Mouse (Mus musculus): ENCODE data around the gene Stat4. TPM values are rescaled to one million over a fixed set of nuclear protein-coding genes. Genes with fewer than 3 reads are reported as not detected.
A peak's percentile ranks its signal among the peaks of the same experiment; 100 is the strongest.

Gene Stat4
- total RNA-seq, 2 experiments from 2014 or later = 25.5 to 42.3 TPM

GRCm38 (mm10) chr1:52142117-52142516 is 155.2 kb downstream of the Stat4 start:
- no peak for ATAC-seq (replicated peaks; ENCODE audit: poor library complexity)

- no peak for ATAC-seq (replicated peaks; ENCODE audit: poor library complexity)
Measured at GRCm38 (mm10) chr1:52143191-52143590, 156.2 kb downstream of the Stat4 start.

GRCm38 (mm10) chr1:52143596-52144156 is 156.7 kb downstream of the Stat4 start:
- ATAC-seq (replicated peaks; ENCODE audit: poor library complexity) = no peak

- ATAC-seq (replicated peaks; ENCODE audit: poor library complexity) = no peak
Measured at GRCm38 (mm10) chr1:52144907-52145306, 158.0 kb downstream of the Stat4 start.

DNA sequence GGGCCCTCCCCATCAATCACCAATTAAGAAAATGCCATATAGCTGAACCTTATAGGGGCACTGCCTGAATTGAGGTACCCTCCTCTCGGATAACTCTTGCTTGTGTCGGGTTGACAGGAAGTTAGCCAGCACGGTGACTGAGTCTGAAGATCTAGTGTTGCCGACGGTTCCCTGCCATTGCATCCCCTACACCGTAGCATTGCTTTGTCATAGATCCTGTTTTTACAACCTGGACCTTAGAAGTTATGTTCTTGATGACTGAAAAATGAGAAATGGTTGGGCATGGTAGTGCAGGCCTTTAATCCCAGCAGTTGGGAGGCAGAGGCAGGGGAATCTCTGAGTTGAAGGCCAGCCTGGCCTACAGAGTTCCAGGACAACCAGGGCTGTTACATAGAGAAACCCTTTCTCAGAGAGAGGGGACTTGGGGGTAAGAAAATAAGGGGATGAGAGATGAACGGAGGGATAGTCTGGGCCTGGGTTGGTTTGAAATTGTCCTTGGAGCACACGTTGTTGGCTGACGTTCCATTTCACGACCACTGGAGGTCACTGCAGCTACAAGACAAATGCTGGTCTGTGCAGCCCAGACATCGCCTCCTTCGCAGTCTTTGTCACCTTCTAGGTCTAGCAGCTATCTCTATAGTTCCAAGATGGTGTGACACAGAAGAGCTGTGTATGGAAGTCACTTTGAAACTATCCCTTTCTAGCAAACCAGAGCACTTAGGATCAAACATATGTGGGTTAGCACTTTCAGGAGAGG is 159.4 kb downstream of the Stat4 start:
- peak; percentile 72 for ATAC-seq (replicated peaks; ENCODE audit: poor library complexity)

GRCm38 (mm10) chr1:52147431-52147830 is 160.5 kb downstream of the Stat4 start:
- ATAC-seq (replicated peaks; ENCODE audit: poor library complexity) = no peak

DNA sequence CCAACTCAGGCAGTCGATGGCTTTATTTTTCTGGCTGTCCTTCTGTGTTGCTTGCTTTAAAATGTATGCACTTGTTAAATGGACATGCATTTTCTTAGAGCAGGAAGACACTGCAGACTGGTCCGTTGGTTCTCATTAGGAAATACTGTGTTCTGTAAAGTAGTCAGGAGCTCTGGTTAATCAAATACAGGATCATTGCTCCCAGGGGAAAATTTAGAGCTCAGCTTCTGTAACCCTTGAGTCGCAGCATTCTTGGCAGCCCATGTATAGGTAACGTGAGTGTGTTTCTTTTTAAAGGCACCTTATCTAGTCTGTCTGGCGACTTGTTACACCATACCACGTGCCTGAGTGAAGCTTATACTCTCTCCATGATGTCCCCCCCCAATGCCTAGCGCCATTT is 161.2 kb downstream of the Stat4 start:
- no peak for ATAC-seq (replicated peaks; ENCODE audit: poor library complexity)

DNA sequence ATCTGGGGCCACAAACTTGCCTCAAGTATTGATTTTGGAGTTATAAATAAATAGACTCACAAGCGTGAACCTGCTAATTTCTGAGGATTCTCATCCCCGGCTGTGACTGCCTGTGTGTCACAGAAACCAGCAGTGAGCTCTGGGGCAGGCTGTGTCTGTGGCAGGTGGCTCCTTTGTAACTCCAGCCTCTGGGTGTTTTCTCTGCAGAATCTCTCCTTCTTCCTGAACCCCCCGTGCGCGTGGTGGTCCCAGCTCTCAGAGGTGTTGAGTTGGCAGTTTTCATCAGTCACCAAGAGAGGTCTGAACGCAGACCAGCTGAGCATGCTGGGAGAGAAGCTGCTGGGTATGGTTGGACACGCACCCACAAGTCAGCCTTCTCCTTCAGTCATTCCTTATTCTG is 161.7 kb downstream of the Stat4 start:
- ATAC-seq (replicated peaks; ENCODE audit: poor library complexity) = no peak

- ATAC-seq (replicated peaks; ENCODE audit: poor library complexity) = peak; percentile 86
Measured at GRCm38 (mm10) chr1:52149934-52150346, 163.0 kb downstream of the Stat4 start.

DNA sequence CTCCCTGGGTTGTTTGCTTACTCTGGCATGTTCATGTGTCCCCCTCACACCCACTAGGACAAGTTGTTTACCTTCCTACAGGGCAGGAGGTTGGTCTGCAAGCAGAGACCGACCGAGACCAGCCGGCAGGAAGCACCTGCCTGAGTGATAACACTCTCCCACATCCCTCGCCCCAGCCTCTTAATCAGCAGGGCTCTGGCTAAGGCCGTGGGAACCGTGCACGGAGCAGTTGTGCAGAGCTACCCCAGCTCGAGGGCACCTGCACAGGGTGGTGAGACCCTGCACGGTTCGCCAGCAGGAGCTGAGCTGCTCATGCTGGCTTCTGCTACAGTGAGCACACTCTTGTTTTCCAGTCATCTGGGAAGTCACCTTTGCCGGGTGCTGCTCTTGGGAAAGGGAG is 163.7 kb downstream of the Stat4 start:
- peak; percentile 70 for ATAC-seq (replicated peaks; ENCODE audit: poor library complexity)

- ATAC-seq (replicated peaks; ENCODE audit: poor library complexity) = no peak
Measured at GRCm38 (mm10) chr1:52151166-52151565, 164.2 kb downstream of the Stat4 start.

- ATAC-seq (replicated peaks; ENCODE audit: poor library complexity) = no peak
Measured at GRCm38 (mm10) chr1:52152369-52152768, 165.4 kb downstream of the Stat4 start.

DNA sequence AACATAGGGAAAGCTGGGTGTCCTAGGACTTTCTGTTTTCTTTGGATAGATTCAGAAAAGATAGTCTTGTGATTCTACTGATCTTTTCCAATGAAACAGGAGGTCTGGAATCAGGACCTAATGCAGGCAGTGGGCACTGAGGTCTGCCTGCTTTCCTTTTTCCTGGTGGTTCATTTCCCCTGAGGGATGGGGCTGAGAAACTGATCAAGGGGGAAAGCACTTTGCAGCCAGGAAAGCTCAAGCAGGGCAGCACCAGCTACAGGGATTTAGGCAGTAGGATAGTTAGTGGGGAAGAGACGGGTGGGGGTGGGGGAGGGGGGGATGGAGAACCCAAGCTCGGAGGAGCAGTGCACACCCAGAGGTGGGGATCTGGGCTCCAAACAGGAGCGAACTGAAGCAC is 166.0 kb downstream of the Stat4 start:
- no peak for ATAC-seq (replicated peaks; ENCODE audit: poor library complexity)

- ATAC-seq (replicated peaks; ENCODE audit: poor library complexity) = no peak
Measured at GRCm38 (mm10) chr1:52154890-52155289, 167.9 kb downstream of the Stat4 start.

- no peak for ATAC-seq (replicated peaks; ENCODE audit: poor library complexity)
Measured at GRCm38 (mm10) chr1:52156351-52156750, 169.4 kb downstream of the Stat4 start.

Other genes starting within 250 kb of the Stat4 start
- gene Myo1b, start 71.1 kb upstream of the Stat4 start, total RNA-seq (2015) = 2.0 and 3.3 TPM in 2 replicates
- 5.2 and 5.8 TPM in 2 replicates for gene Myo1b, start 71.1 kb upstream of the Stat4 start, total RNA-seq (2017)
- gene Stat1, start 132.3 kb downstream of the Stat4 start, total RNA-seq (2015) = 55.9 and 59.4 TPM in 2 replicates
- 46.5 and 56.9 TPM in 2 replicates for gene Stat1, start 132.3 kb downstream of the Stat4 start, total RNA-seq (2017)
- gene Gls, start 246.1 kb downstream of the Stat4 start, total RNA-seq (2015) = 181 TPM in 2 replicates
- 156 and 186 TPM in 2 replicates for gene Gls, start 246.1 kb downstream of the Stat4 start, total RNA-seq (2017)

Data from megakaryocyte progenitor cell, adult 5-6 weeks (primary cell).